Mouse (Mus musculus): Measurements from ENCODE around the gene Cmss1.

DNA sequence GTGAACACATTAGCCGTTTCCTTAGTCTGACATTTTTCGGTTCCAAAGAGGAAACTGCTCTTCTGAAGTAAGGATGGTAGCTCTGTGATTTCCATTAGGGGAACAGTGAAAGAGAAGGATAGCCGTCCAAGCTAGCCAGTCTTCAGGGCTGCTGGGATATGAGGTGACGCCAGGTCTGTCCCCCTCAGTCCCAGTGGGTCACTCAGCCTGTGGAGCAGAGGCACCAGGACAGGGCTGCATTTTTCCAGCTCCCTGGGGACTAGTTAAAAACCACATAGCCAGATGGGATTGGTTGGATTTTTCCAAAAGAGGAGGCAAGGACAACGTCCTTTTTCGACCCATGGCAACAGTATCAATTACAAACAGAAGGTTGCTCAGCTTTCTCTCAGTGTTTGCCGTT is 279.7 kb downstream of the Cmss1 start:
- TF ChIP-seq POLR2A (IDR thresholded peaks at IDR 0.05; ENCODE audit: borderline replicate concordance, low read depth, low read length) (no peak), CTCF (IDR thresholded peaks at IDR 0.05; ENCODE audit: low read depth, low read length) (no peak)

Measured in bone marrow macrophage, adult 2 months (primary cell).